Mouse (Mus musculus) thymus, postnatal 14 days (tissue): ENCODE measurements around the gene Shb.

ENCODE experiments used
- DNase-seq: peaks from one replicate; pipeline ENCODE4 v3.0.0; 2021

Shb gene

DNA sequence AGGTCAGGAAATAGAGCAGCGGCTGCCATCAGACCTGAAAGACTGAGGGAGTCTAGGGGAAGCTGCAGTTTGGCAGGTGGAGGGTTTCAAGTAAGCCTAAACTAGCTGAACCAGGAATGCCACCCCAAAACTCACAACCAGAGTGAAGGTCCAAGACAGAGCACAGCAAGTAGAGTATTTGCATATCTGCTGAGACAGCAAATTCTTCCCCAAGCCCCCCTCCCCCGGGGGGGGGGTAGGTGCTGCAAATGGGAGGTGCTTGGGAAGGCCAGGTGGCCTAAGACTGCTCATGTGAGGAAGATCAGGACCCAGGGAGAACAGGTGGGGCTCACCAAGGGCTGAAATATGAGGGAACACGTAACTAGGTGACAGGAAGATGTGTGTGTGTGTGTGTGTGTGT lies 51.7 kb downstream of the Shb start:
- DNase-seq: no peak

DNA sequence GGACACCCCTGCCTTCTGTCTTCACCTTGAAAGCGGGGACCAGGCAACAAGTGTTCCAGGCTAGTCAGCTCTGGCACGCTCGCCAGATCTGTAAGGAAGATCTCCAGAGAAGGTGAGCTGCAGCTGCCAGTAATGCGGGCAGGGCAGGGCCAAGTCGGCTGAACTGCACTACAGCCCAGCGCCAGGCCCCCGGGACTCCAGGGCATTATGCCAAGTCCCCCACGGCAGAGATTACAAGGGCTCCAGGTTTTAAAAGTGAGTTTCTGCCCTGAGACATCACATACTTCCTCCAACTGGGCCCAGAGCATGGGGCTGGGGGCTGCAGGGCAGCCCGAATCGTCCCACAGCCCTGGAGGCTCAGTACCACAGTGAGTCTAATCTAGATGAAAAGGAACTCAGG lies 52.8 kb downstream of the Shb start:
- no peak for DNase-seq

DNA sequence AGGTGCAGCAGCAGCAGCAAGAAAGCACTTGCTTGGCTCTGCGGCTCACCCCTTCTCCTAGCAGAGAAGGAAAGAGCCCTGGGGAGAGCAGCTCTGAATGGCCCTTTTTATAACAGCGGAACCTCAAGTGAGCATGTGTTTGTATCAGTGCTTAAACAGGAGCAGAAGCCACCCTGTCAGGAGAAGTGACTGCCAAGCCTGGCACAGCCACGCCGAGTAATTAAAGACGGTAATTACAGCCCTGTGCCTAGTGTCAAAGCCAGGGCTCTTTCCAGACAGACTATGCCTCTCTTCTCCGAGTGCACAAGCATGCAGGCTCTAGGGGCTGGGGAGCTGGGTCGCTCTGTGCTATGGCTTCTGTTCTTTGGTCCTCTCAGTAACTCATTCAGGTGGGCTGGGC lies 54.1 kb downstream of the Shb start:
- DNase-seq: no peak

DNA sequence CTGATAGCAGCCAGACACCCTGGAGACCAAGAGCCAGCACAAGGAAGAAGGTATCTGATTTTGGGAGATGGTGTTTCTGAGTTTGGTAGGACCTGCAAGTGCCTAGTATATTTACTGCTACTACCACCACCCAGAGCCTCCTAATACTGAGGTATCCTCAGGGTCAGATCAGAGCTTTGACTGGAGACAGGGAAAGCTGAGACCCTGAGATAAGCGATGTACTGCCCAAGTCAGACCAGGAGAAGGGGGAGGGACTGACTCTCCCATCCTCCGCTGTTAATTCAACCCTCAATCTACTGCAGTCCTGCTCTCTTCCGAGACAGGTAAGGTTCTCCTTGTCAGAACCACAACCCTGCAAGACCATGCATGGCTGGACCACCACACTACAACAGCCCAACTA lies 55.2 kb downstream of the Shb start:
- no peak for DNase-seq

DNA sequence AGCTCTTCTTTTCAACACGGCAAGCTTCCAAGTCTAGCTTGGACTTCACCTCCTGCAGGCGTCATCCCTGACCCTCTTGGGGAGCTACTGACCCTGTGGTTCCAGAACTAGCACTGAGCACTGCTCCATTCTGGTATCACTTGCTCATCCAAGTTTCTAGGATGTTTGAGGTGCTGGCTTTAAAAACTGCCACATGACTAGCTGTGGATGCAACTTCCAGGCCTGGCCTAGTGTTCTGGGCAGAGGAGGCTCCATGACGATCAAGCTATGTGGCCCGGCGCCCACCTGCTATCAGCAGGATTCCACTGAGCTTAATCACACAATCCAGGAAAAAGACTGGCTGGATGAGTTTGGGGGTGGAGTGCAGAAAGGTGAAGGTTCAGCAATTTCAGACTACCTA lies 57.4 kb downstream of the Shb start:
- no peak for DNase-seq

DNA sequence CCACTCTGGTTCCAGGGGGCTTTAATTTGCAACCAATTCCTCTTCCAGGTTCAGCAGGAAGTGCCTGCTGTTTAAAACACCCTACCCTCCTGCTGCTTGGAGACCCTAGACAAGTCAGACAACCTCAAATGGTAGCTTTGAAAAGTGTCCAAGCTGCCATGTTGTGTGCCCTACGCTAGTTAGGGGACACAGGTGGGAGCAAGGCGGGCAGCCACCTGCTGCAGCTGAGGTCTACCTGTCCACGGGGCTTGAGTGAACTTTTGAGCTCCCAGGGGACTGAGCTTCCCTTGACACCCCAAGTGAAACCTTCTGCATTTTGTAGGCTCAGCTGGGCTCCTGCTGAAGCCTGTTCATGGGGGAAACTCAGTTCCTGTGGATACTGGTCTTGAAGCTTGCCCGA lies 58.1 kb downstream of the Shb start:
- DNase-seq: no peak

DNA sequence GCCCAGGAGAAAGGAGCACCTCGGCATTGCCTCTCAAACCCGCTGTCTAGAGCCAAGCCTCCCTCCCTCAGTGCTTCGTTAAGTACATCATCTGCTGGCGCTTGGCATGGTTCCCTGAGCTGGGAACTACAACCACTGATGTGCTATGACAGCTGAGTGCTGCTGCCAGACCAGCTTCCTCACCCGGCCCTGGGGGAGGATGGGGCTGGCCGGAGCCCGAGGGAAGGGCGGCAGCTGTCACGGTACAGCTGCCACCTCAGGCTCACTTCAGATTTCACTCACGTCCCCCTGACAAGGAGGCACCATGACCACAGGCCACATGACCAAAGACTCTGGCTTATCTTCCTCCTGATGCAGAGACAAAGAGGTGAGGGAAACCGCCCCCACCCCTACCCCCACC lies 59.1 kb downstream of the Shb start:
- peak; percentile 15 for DNase-seq

DNA sequence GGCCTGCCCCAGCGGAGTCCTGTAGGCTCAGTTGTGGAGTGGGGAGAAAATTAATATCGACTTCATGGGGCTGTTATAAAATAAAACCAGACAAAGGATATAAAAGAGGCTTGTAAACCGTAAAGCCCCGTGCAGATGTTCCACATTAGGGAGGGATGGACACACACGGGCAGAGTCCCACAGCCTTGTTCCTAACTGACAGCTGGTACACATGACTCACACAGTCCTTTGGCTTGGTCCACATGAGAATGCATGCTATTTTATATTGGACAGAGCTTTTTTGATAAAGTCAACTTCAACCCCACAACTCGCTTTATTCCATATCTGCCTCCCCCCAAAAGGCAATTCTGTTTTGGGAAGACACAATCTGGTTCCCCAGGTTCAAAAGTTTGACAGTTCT lies 59.6 kb downstream of the Shb start:
- no peak for DNase-seq

DNA sequence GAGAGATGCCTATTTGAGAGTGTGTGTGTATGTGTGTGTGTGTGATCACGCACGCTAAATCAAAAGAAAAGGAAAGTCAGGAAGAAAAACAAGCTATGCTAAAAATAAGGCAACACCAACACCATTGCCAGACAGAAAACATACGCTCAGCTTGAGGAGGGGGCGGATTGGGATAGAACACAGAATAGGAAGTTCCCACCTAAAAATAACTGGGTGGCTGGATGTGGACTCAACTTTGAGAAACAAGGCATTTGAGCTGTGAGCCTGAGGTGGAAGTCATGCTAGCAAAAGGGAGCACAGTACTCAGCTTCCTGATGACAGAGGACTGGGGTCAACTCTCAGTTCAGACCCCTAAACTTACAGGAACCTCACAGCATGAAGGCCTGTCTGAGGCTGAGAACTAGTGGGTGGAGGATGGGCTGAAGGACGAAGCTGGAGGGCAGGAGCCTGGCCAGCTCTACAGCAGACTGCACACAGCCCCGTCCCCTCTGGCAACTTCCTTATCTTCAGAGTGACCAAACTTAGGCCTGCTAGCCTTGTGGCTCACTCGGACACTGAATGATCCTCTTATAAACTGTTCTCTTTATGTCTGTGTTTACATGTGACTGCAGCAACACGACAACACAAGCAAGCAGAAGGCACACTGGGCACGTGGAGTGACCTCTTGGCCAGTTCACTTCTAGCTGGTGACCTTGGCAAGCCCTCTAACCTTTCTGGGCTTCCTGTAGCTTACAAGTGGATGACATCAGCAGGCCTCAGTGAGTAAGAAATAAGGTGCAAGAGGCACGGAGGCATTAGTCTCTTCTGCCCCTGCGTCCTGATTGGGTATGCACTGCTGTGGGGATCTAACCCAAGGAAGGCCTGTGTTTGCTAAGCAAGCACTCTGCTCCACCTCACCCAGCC lies 60.4 kb downstream of the Shb start:
- no peak for DNase-seq

DNA sequence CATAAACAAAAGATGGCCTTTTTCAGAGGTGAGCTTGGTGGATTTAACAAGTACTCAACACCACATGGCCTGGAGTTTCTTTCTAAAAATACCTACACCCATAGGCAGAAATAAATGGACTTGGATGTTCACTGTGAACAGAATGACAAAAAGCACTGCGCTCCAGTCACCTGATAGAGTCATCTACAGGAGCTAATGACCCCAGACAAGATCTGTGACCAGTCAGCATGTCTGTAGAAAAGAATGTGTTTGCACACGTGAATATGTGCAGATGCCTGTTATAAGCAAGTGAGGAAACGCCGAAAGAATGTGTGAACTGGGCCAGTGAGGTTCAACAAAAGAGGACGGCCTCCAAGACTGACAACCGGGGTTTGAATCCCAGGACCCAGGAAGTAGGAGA lies 63.2 kb downstream of the Shb start:
- DNase-seq: no peak

DNA sequence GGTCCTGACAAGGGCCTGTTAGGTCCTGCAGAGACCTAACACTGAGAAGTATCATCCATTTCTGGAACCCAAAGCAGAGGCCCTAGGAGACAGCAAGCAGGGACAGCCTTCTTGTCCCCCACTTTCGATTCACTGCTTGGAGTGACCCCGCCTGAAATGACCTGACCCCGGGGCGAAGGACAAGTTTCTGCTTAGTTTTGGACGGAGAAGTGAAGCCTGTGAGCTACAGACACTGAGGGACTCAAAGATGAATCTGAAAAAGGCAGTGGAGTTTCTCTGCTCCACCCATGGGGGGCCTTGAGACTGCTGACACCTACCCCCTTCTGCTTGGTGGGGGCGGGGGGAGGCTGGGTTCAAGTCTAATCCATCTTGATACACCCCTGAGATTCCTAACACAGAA lies 63.8 kb downstream of the Shb start:
- DNase-seq: no peak

DNA sequence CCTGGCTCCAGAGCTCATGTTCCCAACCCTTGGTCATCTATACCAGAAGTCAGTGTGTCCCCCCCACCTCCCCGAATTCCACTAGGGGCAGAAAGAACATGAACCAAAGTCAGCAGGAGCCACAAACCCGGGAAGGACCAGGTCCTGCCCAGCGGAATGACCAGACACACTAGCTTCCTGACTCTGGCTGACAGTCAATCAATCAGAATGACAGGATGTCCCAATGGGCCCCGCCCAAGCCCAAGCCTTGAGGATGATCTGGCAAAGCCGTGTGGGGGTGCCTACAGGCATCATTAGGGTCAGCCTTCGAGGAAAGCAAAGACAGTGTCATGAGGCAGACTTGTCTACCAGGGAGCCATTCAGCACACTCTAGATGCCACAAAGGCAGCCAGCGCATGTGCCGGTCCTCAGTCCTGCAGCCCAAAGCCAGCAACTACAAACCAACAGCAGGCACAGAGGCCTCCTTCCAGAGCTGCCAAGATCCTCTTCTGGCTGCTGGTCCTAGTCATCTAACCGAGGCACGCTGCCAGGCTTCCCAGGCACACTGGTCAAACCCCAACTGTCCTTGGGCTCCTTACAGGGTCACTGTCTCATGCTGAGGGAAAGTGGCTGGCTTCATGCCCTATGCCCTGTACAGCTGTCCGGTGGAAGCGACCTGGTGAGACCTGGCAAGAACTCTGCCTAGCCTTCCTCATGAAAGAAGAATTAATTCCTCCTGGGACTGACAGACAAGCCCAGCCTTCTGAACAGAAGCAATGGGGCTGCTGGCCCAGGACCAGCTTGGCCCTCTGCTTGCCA lies 65.0 kb downstream of the Shb start:
- DNase-seq: no peak

DNA sequence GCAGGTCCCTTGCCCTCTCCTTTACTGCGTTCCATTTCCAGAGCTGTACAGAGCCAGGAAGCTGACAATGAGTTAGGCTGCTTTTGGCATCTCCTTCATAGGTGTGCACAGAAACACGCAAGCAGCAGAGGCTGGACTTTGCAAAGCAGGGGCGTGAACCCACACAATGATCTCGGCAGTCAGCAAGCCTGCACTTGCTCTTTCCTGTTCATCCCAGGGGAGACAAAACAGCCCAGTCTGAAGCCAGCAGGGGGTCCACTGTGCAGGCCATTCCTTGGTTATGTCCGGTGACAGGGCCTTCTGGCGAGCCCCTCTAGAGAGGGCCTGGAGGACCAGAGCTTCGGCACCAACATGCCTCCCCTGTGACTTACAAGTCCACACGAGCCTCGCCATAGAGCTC lies 67.3 kb downstream of the Shb start:
- no peak for DNase-seq

DNA sequence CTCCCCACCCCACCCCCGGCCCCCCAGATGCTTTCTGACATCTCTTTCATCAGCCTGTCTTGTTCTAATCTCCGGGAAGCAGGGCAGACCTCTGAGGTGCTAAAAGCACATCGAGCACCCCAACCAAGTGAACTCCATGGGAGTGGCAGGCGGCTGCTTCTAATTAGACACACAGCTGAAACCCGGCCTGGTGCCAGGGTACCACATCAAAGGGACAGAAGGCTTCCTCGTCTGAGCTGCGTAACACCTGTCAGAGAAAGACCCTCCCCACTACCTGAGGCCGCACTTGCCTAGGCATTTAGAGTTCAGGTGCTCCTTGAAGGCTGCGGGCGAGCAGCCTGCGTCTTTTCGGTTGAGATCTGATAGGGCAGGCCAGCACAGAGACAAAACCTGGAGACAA lies 67.7 kb downstream of the Shb start:
- peak; percentile 57 for DNase-seq

DNA sequence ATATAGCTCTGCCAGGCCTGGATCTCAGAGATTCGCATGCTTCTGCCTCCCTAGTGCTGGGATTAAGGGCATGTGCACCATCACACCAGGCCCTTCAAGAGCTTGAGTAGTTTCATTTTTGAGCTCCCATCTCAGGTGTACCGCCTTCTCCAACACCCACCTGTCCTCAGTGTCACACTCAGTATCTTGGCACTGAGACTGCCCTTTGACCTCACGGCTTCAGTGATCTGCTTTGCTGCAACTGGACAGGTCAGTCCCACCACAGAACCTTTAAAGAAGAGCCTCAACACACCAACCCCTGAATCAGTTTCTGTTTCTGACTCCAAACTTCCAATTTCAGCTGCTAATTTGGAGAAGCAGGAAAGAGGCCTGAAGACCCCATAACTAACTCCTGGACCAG lies 68.1 kb downstream of the Shb start:
- no peak for DNase-seq

DNA sequence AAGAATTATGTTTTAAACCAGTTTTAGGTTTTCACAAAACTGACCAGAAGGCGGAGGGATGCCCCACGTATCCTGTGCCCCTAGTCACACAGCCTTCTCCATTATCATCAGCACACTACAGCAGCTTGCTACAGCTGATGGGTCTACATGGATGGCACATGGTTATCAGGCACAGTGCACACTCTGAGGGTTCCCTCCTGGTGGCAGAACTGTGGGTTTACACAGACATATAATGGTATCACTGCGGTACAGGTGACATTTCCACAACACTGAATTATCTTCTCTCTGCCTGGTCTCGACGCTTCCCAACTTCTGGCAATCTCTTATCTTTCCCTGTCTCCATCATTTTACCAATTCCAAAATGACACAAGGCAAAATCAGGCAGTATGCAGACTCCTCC lies 69.6 kb downstream of the Shb start:
- DNase-seq: no peak

DNA sequence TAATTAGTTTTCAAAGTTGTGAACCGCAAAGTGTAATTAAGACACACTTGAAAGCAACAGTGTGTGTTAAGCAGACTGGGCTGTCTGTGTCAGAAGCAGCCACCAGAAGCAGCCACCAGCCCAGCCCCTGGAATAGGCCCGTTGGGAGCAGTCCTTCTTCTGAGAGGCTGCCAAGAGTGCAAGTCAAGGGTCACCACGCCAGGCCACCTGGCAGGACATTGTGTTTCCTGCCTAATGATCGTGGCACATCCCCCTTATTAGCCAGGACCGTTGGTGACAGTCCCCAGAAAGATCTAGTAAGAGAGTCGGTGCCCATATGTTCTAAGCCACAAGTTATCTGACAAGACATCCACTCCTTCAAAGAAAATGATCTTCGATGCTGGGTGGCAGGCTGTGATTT lies 70.6 kb downstream of the Shb start:
- DNase-seq: no peak

DNA sequence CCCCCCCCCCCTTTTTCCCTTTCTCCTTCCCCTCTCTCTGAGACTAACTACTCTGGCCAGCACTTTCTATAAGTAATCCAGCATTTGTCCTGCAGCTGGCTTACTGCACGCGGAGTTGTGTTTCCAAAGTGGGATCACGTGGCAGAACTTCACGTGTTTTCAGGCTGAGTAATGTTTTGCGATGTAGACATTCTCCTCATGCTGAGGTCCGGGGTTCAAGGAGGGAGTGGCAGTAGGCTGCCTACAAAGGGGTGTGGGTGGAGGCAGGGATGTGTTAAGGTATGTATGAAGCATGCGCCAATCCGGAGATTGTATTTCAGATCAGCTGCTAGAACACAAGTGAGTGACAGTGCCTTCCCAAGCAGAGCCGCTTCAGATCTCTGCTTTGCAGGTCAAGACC lies 72.9 kb downstream of the Shb start:
- DNase-seq: no peak

DNA sequence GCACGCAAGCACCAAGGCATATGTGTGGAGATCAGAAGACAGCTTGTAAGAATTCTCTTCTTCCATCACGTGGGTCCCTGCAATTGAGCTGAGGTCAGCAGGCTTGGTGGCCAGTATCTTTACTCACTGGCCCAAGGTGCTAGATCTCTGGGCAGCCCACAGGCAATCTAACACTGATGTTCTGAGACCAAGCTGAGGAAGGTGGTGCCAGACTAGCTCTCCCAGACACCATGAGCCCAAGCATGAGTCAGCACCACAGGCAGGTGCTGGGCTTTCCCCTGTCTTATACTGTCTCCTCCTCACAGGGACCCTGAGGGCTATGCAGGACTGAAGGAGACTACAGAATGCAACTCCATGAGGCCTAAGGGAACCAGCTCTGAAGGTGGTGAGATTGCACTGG lies 74.7 kb downstream of the Shb start:
- no peak for DNase-seq

DNA sequence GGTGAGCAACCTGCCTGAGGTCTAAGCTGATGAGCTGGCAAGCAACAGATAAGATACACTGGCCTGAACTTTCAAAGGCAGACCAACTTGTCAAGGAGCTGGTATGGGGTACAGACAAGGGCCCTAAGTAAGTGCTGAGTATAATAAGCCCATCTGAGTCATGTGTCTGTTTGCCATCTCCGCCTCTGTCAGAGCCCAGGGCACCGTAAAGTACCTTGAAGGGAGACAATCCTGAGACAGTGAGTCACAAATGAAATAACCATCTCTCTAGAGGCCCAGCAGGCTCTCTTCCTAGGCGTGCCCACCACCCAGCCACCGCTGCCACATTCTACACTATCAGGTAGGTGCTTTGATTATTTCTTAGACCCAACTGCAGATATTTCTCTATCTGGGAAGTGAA lies 77.3 kb downstream of the Shb start:
- DNase-seq: no peak

DNA sequence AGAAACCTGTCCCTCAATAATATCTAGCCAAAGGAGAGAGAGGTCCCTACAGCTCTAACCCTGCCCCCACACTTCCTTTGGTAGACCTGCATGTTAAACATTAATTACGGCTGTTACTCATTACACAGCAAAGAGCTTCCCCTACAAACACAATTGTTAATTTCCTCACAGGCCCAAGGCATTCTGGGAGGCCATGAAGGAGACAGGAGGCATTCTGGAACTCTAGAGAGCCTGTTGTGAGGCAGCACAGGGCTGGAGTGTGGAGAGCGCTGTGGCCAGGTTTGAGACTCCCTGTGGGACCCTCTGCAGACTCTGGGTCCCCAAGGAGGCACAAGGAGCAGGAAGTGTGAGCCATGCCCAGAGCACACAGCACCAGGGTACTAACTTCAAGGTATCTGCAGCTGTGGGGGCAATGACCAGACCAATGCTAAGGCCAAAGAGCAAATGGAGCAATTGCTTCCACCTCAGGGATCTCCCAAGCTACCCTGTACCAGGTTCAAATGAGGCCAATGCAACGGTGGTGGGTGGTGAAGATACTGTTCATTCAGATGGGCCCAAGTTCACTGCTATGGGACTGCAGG lies 78.9 kb downstream of the Shb start:
- DNase-seq: no peak

DNA sequence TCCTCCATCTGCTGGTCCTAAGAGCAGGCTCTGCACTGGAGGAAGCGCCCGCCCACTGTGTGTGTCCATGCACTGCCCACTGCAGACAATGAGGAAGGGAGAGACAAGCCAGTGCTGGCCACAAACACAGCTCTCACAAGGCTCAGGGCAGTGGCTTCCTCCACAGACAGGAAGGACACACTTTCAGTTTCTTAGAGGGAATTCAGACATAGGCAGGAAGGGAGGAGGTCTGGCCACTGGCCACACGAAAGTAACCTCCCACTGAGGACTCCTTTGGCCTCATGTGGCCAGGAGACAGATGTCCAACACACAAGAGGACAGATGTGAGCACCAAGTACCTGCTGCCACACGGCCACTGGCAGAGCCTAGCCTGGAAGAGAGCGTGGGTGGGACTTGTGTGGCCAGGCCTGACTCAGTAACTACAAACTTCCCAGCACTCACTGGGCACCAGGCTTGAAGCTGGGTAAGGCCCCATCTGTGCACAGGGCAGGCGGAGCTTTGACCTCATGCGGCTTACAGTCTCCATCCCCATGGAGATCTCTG lies 79.6 kb downstream of the Shb start:
- no peak for DNase-seq

DNA sequence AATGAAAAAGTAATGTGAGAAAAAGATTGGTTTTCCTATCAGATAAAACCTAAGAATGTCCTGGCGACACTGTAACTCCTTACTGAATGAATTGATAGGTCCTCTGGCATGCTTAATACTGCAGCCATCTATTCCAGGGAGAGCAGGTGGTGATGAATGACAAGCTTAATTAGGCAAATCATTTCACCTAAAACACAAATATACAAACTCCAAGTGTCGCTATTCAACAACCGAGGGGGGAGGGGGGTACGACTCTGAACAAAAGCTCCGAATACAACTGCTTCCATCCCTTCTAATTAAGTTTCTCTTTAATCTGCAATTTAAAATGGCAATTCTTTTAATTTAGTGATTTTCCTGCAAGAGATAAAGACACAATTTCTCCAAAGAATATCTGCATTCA lies 83.3 kb downstream of the Shb start:
- no peak for DNase-seq

DNA sequence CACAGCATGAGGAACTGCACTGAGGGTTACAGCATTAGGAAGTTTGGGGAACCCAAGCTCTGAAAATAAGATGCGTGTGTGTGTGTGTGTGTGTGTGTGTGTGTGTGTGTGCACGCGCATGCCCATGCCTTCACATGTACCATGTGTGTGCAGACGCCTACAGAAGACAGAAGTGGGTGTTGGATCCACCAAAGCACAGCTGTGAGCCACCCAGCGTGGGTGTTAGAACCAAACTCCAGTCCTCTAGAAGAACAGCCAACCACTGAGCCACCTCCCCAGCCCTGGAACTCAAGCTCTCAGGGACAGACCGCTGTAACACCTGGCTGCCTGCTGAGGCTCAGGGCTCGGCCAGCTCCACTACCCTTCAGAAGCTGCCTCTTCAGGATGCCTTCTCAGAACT lies 83.8 kb downstream of the Shb start:
- DNase-seq: no peak
